Mouse (Mus musculus): ENCODE data around the gene 4930595D18Rik.

The 4930595D18Rik gene

GRCm38 (mm10) chr12:111184476-111184875 is at the start of gene 4930595D18Rik:
Gene 4930595D18Rik, minus strand, starts transcription at chr12:111184491.
- DNase-seq (ENCODE audit: low spot score in 2 of 2) = no peak

- no peak for DNase-seq (ENCODE audit: low spot score in 2 of 2)
These were observed 49.5 kb upstream of the 4930595D18Rik start for GRCm38 (mm10) chr12:111233798-111234197.

GRCm38 (mm10) chr12:111230793-111231192 is 46.5 kb upstream of the 4930595D18Rik start:
- no peak for DNase-seq (ENCODE audit: low spot score in 2 of 2)

- no peak for DNase-seq (ENCODE audit: low spot score in 2 of 2)
These were observed 44.2 kb upstream of the 4930595D18Rik start for GRCm38 (mm10) chr12:111228488-111228887.

GRCm38 (mm10) chr12:111227410-111227809 is 43.1 kb upstream of the 4930595D18Rik start:
- no peak for DNase-seq (ENCODE audit: low spot score in 2 of 2)

GRCm38 (mm10) chr12:111225197-111225780 is 41.0 kb upstream of the 4930595D18Rik start:
- no peak for DNase-seq (ENCODE audit: low spot score in 2 of 2)

- DNase-seq (ENCODE audit: low spot score in 2 of 2) = no peak
These were observed 34.6 kb upstream of the 4930595D18Rik start for GRCm38 (mm10) chr12:111218867-111219266.

GRCm38 (mm10) chr12:111211729-111212128 is 27.4 kb upstream of the 4930595D18Rik start:
- DNase-seq (ENCODE audit: low spot score in 2 of 2) = no peak

- DNase-seq (ENCODE audit: low spot score in 2 of 2) = no peak
These were observed 23.4 kb upstream of the 4930595D18Rik start for GRCm38 (mm10) chr12:111207641-111208040.

- no peak for DNase-seq (ENCODE audit: low spot score in 2 of 2)
These were observed 19.7 kb upstream of the 4930595D18Rik start for GRCm38 (mm10) chr12:111203945-111204344.

GRCm38 (mm10) chr12:111203076-111203475 is 18.8 kb upstream of the 4930595D18Rik start:
- DNase-seq (ENCODE audit: low spot score in 2 of 2) = no peak

- no peak for DNase-seq (ENCODE audit: low spot score in 2 of 2)
These were observed 12.3 kb upstream of the 4930595D18Rik start for GRCm38 (mm10) chr12:111196548-111196947.

- DNase-seq (ENCODE audit: low spot score in 2 of 2) = no peak
These were observed 9.0 kb upstream of the 4930595D18Rik start for GRCm38 (mm10) chr12:111193331-111193730.

GRCm38 (mm10) chr12:111192777-111193176 is 8.5 kb upstream of the 4930595D18Rik start:
- no peak for DNase-seq (ENCODE audit: low spot score in 2 of 2)

GRCm38 (mm10) chr12:111190891-111191290 is 6.6 kb upstream of the 4930595D18Rik start:
- no peak for DNase-seq (ENCODE audit: low spot score in 2 of 2)

- no peak for DNase-seq (ENCODE audit: low spot score in 2 of 2)
These were observed 6.1 kb upstream of the 4930595D18Rik start for GRCm38 (mm10) chr12:111190355-111190754.

GRCm38 (mm10) chr12:111188295-111188694 is 4.0 kb upstream of the 4930595D18Rik start:
- no peak for DNase-seq (ENCODE audit: low spot score in 2 of 2)

GRCm38 (mm10) chr12:111186986-111187385 is 2.7 kb upstream of the 4930595D18Rik start:
- no peak for DNase-seq (ENCODE audit: low spot score in 2 of 2)

- DNase-seq (ENCODE audit: low spot score in 2 of 2) = no peak
These were observed 1.9 kb downstream of the 4930595D18Rik start for GRCm38 (mm10) chr12:111182378-111182777.

- DNase-seq (ENCODE audit: low spot score in 2 of 2) = no peak
These were observed 2.4 kb downstream of the 4930595D18Rik start for GRCm38 (mm10) chr12:111181848-111182247.

GRCm38 (mm10) chr12:111178772-111179171 is 5.5 kb downstream of the 4930595D18Rik start:
- no peak for DNase-seq (ENCODE audit: low spot score in 2 of 2)

- no peak for DNase-seq (ENCODE audit: low spot score in 2 of 2)
These were observed 15.4 kb downstream of the 4930595D18Rik start for GRCm38 (mm10) chr12:111168891-111169290.

GRCm38 (mm10) chr12:111166681-111167289 is 17.5 kb downstream of the 4930595D18Rik start:
- DNase-seq (ENCODE audit: low spot score in 2 of 2) = peak; percentile 27 to 30

All from thymus, postnatal 10 days (tissue).